Mouse (Mus musculus): ENCODE results near the gene 1700042G07Rik. TPM values are rescaled to one million over a fixed set of nuclear protein-coding genes. Genes with fewer than 3 reads are reported as not detected.

The 1700042G07Rik gene
- polyA plus RNA-seq, 1 experiment, result not detected

DNA sequence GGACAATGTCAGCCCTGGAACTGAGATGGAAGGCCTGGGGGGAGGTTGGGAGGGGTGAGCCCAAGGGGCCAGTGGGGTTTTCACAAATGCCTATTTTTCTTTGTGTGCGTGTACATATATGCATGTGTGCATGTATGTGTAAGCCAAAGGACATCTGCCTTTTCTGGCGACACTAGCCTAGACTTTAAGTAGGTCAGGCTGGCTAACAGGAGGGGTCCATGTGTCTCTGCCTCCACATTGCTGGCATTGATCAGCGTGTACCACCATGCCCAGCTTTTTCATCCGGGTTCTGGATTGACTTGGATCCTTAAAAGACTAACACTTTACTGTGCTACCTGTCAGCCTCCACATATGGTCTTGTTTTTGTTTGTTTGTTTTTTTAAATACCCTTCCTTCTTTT lies 580 bp downstream of the 1700042G07Rik start:
- TF ChIP-seq POLR2A (IDR thresholded peaks at IDR 0.05; ENCODE audit: insufficient read depth, low read depth, low read length) (no peak), CTCF (IDR thresholded peaks at IDR 0.05; ENCODE audit: insufficient read depth, low read depth, low read length) (no peak)
- Histone ChIP-seq H3K4me3 (ENCODE audit: insufficient read depth, low read depth, low read length) (no peak overlapping the region), H3K27ac (ENCODE audit: insufficient read depth, low read depth, low read length) (no peak overlapping the region), H3K4me1 (ENCODE audit: control insufficient read depth, insufficient read depth, low read length) (peaks cover 20% of the 10 kb centered on the region)
- WGBS, result 86% methylated on average over 4 of the region's 4 CpGs

GRCm38 (mm10) chr4:116174466-116175116 lies 1.4 kb downstream of the 1700042G07Rik start:
- Histone ChIP-seq H3K27ac (ENCODE audit: insufficient read depth, low read depth, low read length) (peak overlapping the region; percentile 67), H3K4me3 (ENCODE audit: insufficient read depth, low read depth, low read length) (no peak overlapping the region), H3K4me1 (ENCODE audit: control insufficient read depth, insufficient read depth, low read length) (peaks cover 20% of the 10 kb centered on the region)
- no peak for TF ChIP-seq CTCF (IDR thresholded peaks at IDR 0.05; ENCODE audit: insufficient read depth, low read depth, low read length)
- TF ChIP-seq POLR2A (IDR thresholded peaks at IDR 0.05; ENCODE audit: insufficient read depth, low read depth, low read length), result no peak
- 35% methylated on average over 6 of the region's 6 CpGs for WGBS

DNA sequence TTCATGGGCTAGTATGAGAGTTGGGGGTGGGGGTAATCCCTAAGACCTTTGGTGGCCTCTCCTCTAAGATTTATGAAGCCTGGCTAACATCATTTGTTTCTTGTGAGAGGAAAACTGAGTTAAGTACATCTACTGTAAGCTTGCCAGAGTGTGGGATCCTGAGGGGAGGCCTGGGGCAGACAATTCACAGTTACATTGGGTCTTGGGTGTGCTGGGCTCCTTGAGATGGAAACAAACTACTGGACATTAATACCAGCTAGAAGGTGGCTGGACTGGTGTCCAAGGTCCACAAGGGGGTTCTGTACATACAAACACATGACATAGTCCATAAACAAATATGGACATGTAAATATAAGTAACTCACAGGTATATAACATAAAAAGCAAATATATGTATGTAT lies 2.0 kb downstream of the 1700042G07Rik start:
- peaks cover 20% of the 10 kb centered on the region for H3K4me1 ChIP-seq (ENCODE audit: control insufficient read depth, insufficient read depth, low read length)
- TF ChIP-seq CTCF (IDR thresholded peaks at IDR 0.05; ENCODE audit: insufficient read depth, low read depth, low read length) (no peak), POLR2A (IDR thresholded peaks at IDR 0.05; ENCODE audit: insufficient read depth, low read depth, low read length) (no peak)
- no peak overlapping the region for H3K4me3 ChIP-seq (ENCODE audit: insufficient read depth, low read depth, low read length)
- peak overlapping the region; percentile 67 for H3K27ac ChIP-seq (ENCODE audit: insufficient read depth, low read depth, low read length)

- 35% methylated on average over 7 of the region's 7 CpGs for WGBS
- peak overlapping the region; percentile 92 for H3K27ac ChIP-seq (ENCODE audit: insufficient read depth, low read depth, low read length)
- no peak for TF ChIP-seq CTCF (IDR thresholded peaks at IDR 0.05; ENCODE audit: insufficient read depth, low read depth, low read length)
- no peak for TF ChIP-seq POLR2A (IDR thresholded peaks at IDR 0.05; ENCODE audit: insufficient read depth, low read depth, low read length)
- H3K4me3 ChIP-seq (ENCODE audit: insufficient read depth, low read depth, low read length), result peak overlapping the region; percentile 32; the same call in 1 of the 2 replicates
- peaks cover 20% of the 10 kb centered on the region for H3K4me1 ChIP-seq (ENCODE audit: control insufficient read depth, insufficient read depth, low read length)
These were observed 2.8 kb downstream of the 1700042G07Rik start for GRCm38 (mm10) chr4:116175711-116176542.

- peak overlapping the region; percentile 53 for H3K27ac ChIP-seq (ENCODE audit: insufficient read depth, low read depth, low read length)
- peak overlapping the region; percentile 32 for H3K4me3 ChIP-seq (ENCODE audit: insufficient read depth, low read depth, low read length)
- TF ChIP-seq CTCF (IDR thresholded peaks at IDR 0.05; ENCODE audit: insufficient read depth, low read depth, low read length) (no peak), POLR2A (IDR thresholded peaks at IDR 0.05; ENCODE audit: insufficient read depth, low read depth, low read length) (no peak; the same call in 1 of the 2 replicates)
- peaks cover 20% of the 10 kb centered on the region for H3K4me1 ChIP-seq (ENCODE audit: control insufficient read depth, insufficient read depth, low read length)
- WGBS, result 18% methylated on average over 10 of the region's 10 CpGs
These were observed 3.4 kb downstream of the 1700042G07Rik start for GRCm38 (mm10) chr4:116176543-116176988.

- H3K4me3 ChIP-seq (ENCODE audit: insufficient read depth, low read depth, low read length), result no peak overlapping the region
- H3K27ac ChIP-seq (ENCODE audit: insufficient read depth, low read depth, low read length), result peak overlapping the region; percentile 53
- H3K4me1 ChIP-seq (ENCODE audit: control insufficient read depth, insufficient read depth, low read length), result peaks cover 20% of the 10 kb centered on the region
- 52% methylated on average over 5 of the region's 5 CpGs for WGBS
- TF ChIP-seq CTCF (IDR thresholded peaks at IDR 0.05; ENCODE audit: insufficient read depth, low read depth, low read length), result no peak
- TF ChIP-seq POLR2A (IDR thresholded peaks at IDR 0.05; ENCODE audit: insufficient read depth, low read depth, low read length), result no peak
These were observed 4.0 kb downstream of the 1700042G07Rik start for GRCm38 (mm10) chr4:116177140-116177539.

GRCm38 (mm10) chr4:116182079-116182478 lies 8.9 kb downstream of the 1700042G07Rik start:
- Histone ChIP-seq H3K4me1 (ENCODE audit: control insufficient read depth, insufficient read depth, low read length) (peaks cover 11% of the 10 kb centered on the region), H3K27ac (ENCODE audit: insufficient read depth, low read depth, low read length) (no peak overlapping the region), H3K4me3 (ENCODE audit: insufficient read depth, low read depth, low read length) (no peak overlapping the region)
- TF ChIP-seq CTCF (IDR thresholded peaks at IDR 0.05; ENCODE audit: insufficient read depth, low read depth, low read length), result no peak
- TF ChIP-seq POLR2A (IDR thresholded peaks at IDR 0.05; ENCODE audit: insufficient read depth, low read depth, low read length), result no peak
- WGBS, result 61% methylated on average over 3 of the region's 3 CpGs

DNA sequence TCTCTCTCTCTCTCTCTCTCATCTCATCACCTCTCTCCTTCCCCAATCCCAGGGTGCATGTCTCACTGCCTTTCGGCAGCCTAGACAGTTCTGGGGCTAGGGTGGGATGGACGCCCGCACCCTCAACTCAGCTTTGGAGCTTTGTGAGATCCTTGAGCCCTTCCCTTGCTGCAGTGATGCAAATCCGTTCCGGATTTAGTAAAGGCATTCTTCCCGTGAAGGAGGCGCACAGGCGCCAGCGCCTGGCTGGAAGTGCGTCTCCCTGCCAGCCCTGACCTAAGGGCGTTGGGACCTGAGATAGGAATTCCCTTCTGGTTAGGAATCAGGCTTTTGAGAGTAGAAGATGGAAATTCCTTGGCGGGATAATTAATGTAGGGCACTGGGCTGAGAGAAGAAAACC lies 9.6 kb downstream of the 1700042G07Rik start:
- TF ChIP-seq CTCF (IDR thresholded peaks at IDR 0.05; ENCODE audit: insufficient read depth, low read depth, low read length) (no peak), POLR2A (IDR thresholded peaks at IDR 0.05; ENCODE audit: insufficient read depth, low read depth, low read length) (no peak)
- WGBS, result 5% methylated on average over 12 of the region's 12 CpGs
- peaks cover 8% of the 10 kb centered on the region for H3K4me1 ChIP-seq (ENCODE audit: control insufficient read depth, insufficient read depth, low read length)
- H3K27ac ChIP-seq (ENCODE audit: insufficient read depth, low read depth, low read length), result no peak overlapping the region
- peak overlapping the region; percentile 13; the same call in 1 of the 2 replicates for H3K4me3 ChIP-seq (ENCODE audit: insufficient read depth, low read depth, low read length)

DNA sequence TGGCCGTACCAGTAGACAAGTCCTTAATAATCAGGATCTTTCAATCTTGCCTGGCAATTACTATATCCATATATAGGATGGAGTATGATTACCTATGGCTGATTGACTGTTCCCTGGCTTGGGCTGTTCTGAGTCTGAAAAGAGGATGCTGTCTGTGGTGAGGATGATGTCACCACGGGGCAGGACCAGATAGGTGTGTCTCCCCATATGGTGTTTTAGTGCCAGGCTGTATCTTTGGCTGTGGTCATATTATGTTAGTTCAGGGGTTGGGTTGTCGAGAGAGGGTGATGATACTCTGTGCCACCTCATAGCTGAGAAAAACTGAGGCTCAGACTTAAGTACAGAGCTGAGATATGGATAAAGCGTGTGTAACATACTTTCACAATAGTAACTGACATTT lies 11.9 kb downstream of the 1700042G07Rik start:
- TF ChIP-seq POLR2A (IDR thresholded peaks at IDR 0.05; ENCODE audit: insufficient read depth, low read depth, low read length) (no peak), CTCF (IDR thresholded peaks at IDR 0.05; ENCODE audit: insufficient read depth, low read depth, low read length) (no peak)
- 93% methylated on average over 4 of the region's 4 CpGs for WGBS
- no peak overlapping the region for H3K27ac ChIP-seq (ENCODE audit: insufficient read depth, low read depth, low read length)

More for the DNA sequence above, 11.9 kb downstream of the 1700042G07Rik start:
- Histone ChIP-seq H3K4me3 (ENCODE audit: insufficient read depth, low read depth, low read length) (no peak overlapping the region), H3K4me1 (ENCODE audit: control insufficient read depth, insufficient read depth, low read length) (peaks cover 8% of the 10 kb centered on the region)
